Comparison of ENCODE assay signal across 15 mouse cellular contexts in the genomic region with DNA sequence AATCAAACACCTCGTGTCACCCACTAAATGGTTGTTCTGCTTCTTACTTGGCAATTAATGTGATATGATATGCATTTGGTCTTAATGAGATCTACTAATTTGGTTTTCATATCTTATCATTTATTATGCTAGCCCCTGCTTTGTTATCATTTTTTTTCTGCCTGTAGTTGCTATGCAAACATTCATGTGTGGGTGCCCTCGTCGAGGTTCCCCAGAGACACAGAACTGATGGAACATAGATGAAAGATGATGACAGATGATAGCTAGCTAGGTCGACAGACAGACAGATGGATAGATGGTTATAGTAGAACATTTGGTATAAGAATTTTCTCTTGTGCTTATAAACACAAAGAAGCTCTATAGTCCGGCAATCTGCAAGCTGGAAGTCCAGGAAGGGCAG.
"Had no signal": no experiment of that assay in that cellular context is flagged by ENCODE, and none has a peak within 500 bp of the region (broad histone marks: within the 10 kb centered on the region; RNA-seq: fewer than 3 reads in every experiment).

No protein-coding gene starts in this region.

- H3K9me3 ChIP-seq: neural tube, embryonic 15.5 days; stomach, embryonic 15.5 days had no signal

- H3K4me3 ChIP-seq: neural tube, embryonic 15.5 days; stomach, embryonic 15.5 days had no signal

- H3K4me1 ChIP-seq: neural tube, embryonic 15.5 days; stomach, embryonic 15.5 days had no signal

- H3K9ac ChIP-seq: neural tube, embryonic 15.5 days; stomach, embryonic 15.5 days had no signal

- H3K36me3 ChIP-seq: neural tube, embryonic 15.5 days; stomach, embryonic 15.5 days had no signal

- H3K27me3 ChIP-seq: neural tube, embryonic 15.5 days; stomach, embryonic 15.5 days had no signal

- H3K27ac ChIP-seq: neural tube, embryonic 15.5 days; stomach, embryonic 15.5 days; stomach, postnatal 0 days had no signal

- H3K4me2 ChIP-seq: neural tube, embryonic 15.5 days; stomach, embryonic 15.5 days had no signal

- DNase-seq: retina, postnatal 1 day; right cerebral cortex, adult 18-20 months; right cerebral cortex, postnatal 14 days; right cerebral cortex, postnatal 25 days; right cerebral cortex, postnatal 4 days; spleen, adult 18-20 months; thymus, adult 18-20 months; thymus, adult 2 months; thymus, postnatal 14 days; thymus, postnatal 25 days; thymus, postnatal 36 days; thymus, postnatal 4 days had no signal
